Mouse (Mus musculus): ENCODE data around the gene Trim8. TPM values are rescaled to one million over a fixed set of nuclear protein-coding genes. Genes with fewer than 3 reads are reported as not detected.

Trim8 gene
- polyA plus RNA-seq, 1 experiment, result 14.2 TPM

GRCm38 (mm10) chr19:46477432-46477845, 24.1 kb upstream of the Trim8 start:
- no peak overlapping the region for H3K4me3 ChIP-seq (ENCODE audit: low read depth, low read length)
- peaks cover 17% of the 10 kb centered on the region for H3K4me1 ChIP-seq (ENCODE audit: control insufficient read depth, insufficient read depth, low read length)
- no peaks in the 10 kb centered on the region for H3K36me3 ChIP-seq (ENCODE audit: control insufficient read depth, insufficient read depth, low read length, poor library complexity, severe bottlenecking)
- H3K27me3 ChIP-seq (ENCODE audit: control insufficient read depth, insufficient read depth, low read length, poor library complexity, severe bottlenecking), result no peaks in the 10 kb centered on the region
- H3K9me3 ChIP-seq (replicated peaks; ENCODE audit: control insufficient read depth, insufficient read depth, low read length, poor library complexity, severe bottlenecking), result no peaks in the 10 kb centered on the region
- TF ChIP-seq POLR2A (IDR thresholded peaks at IDR 0.05; ENCODE audit: insufficient read depth, low read length) (no peak), CTCF (IDR thresholded peaks at IDR 0.05; ENCODE audit: low read depth, low read length) (no peak), EP300 (IDR thresholded peaks at IDR 0.05; ENCODE audit: insufficient read depth, low read depth, low read length) (0 out of 2 replicates have a peak, but pooled peaks have one; percentile 45)
- H3K27ac ChIP-seq (ENCODE audit: insufficient read depth, low read length), result peak overlapping the region; percentile 62
- H3K9ac ChIP-seq (ENCODE audit: low read depth, poor library complexity, severe bottlenecking), result peak overlapping the region; percentile 3; the same call in 1 of the 2 replicates

GRCm38 (mm10) chr19:46478242-46478641, 23.3 kb upstream of the Trim8 start:
- Histone ChIP-seq H3K4me1 (ENCODE audit: control insufficient read depth, insufficient read depth, low read length) (peaks cover 17% of the 10 kb centered on the region), H3K9ac (ENCODE audit: low read depth, poor library complexity, severe bottlenecking) (0 out of 2 replicates have a peak overlapping the region, but pooled peaks have one; percentile 3), H3K27me3 (ENCODE audit: control insufficient read depth, insufficient read depth, low read length, poor library complexity, severe bottlenecking) (no peaks in the 10 kb centered on the region), H3K27ac (ENCODE audit: insufficient read depth, low read length) (peak overlapping the region; percentile 62), H3K36me3 (ENCODE audit: control insufficient read depth, insufficient read depth, low read length, poor library complexity, severe bottlenecking) (no peaks in the 10 kb centered on the region), H3K9me3 (replicated peaks; ENCODE audit: control insufficient read depth, insufficient read depth, low read length, poor library complexity, severe bottlenecking) (no peaks in the 10 kb centered on the region), H3K4me3 (ENCODE audit: low read depth, low read length) (no peak overlapping the region)
- TF ChIP-seq CTCF (IDR thresholded peaks at IDR 0.05; ENCODE audit: low read depth, low read length) (no peak), EP300 (IDR thresholded peaks at IDR 0.05; ENCODE audit: insufficient read depth, low read depth, low read length) (no peak), POLR2A (IDR thresholded peaks at IDR 0.05; ENCODE audit: insufficient read depth, low read length) (no peak)

GRCm38 (mm10) chr19:46478826-46479225, 22.7 kb upstream of the Trim8 start:
- peaks cover 17% of the 10 kb centered on the region for H3K4me1 ChIP-seq (ENCODE audit: control insufficient read depth, insufficient read depth, low read length)
- no peak overlapping the region for H3K4me3 ChIP-seq (ENCODE audit: low read depth, low read length)
- no peak for TF ChIP-seq EP300 (IDR thresholded peaks at IDR 0.05; ENCODE audit: insufficient read depth, low read depth, low read length)
- no peak for TF ChIP-seq POLR2A (IDR thresholded peaks at IDR 0.05; ENCODE audit: insufficient read depth, low read length)
- no peak for TF ChIP-seq CTCF (IDR thresholded peaks at IDR 0.05; ENCODE audit: low read depth, low read length)
- peak overlapping the region; percentile 62 for H3K27ac ChIP-seq (ENCODE audit: insufficient read depth, low read length)
- H3K9me3 ChIP-seq (replicated peaks; ENCODE audit: control insufficient read depth, insufficient read depth, low read length, poor library complexity, severe bottlenecking), result no peaks in the 10 kb centered on the region
- no peaks in the 10 kb centered on the region for H3K36me3 ChIP-seq (ENCODE audit: control insufficient read depth, insufficient read depth, low read length, poor library complexity, severe bottlenecking)
- H3K27me3 ChIP-seq (ENCODE audit: control insufficient read depth, insufficient read depth, low read length, poor library complexity, severe bottlenecking), result no peaks in the 10 kb centered on the region
- no peak overlapping the region for H3K9ac ChIP-seq (ENCODE audit: low read depth, poor library complexity, severe bottlenecking)

- H3K9ac ChIP-seq (ENCODE audit: low read depth, poor library complexity, severe bottlenecking), result peak overlapping the region; percentile 17
- TF ChIP-seq CTCF (IDR thresholded peaks at IDR 0.05; ENCODE audit: low read depth, low read length), result no peak
- H3K36me3 ChIP-seq (ENCODE audit: control insufficient read depth, insufficient read depth, low read length, poor library complexity, severe bottlenecking), result no peaks in the 10 kb centered on the region
- no peaks in the 10 kb centered on the region for H3K27me3 ChIP-seq (ENCODE audit: control insufficient read depth, insufficient read depth, low read length, poor library complexity, severe bottlenecking)
- H3K4me1 ChIP-seq (ENCODE audit: control insufficient read depth, insufficient read depth, low read length), result peaks cover 17% of the 10 kb centered on the region
- H3K4me3 ChIP-seq (ENCODE audit: low read depth, low read length), result no peak overlapping the region
- peak overlapping the region; percentile 62 for H3K27ac ChIP-seq (ENCODE audit: insufficient read depth, low read length)
- H3K9me3 ChIP-seq (replicated peaks; ENCODE audit: control insufficient read depth, insufficient read depth, low read length, poor library complexity, severe bottlenecking), result no peaks in the 10 kb centered on the region
Measured at GRCm38 (mm10) chr19:46479306-46480075, 22.0 kb upstream of the Trim8 start.

- no peak overlapping the region for H3K27ac ChIP-seq (ENCODE audit: insufficient read depth, low read length)
- no peak overlapping the region for H3K9ac ChIP-seq (ENCODE audit: low read depth, poor library complexity, severe bottlenecking)
- TF ChIP-seq EP300 (IDR thresholded peaks at IDR 0.05; ENCODE audit: insufficient read depth, low read depth, low read length) (no peak), POLR2A (IDR thresholded peaks at IDR 0.05; ENCODE audit: insufficient read depth, low read length) (no peak), CTCF (IDR thresholded peaks at IDR 0.05; ENCODE audit: low read depth, low read length) (no peak)
- H3K4me1 ChIP-seq (ENCODE audit: control insufficient read depth, insufficient read depth, low read length), result peaks cover 18% of the 10 kb centered on the region
- H3K9me3 ChIP-seq (replicated peaks; ENCODE audit: control insufficient read depth, insufficient read depth, low read length, poor library complexity, severe bottlenecking), result no peaks in the 10 kb centered on the region
- no peaks in the 10 kb centered on the region for H3K27me3 ChIP-seq (ENCODE audit: control insufficient read depth, insufficient read depth, low read length, poor library complexity, severe bottlenecking)
- no peaks in the 10 kb centered on the region for H3K36me3 ChIP-seq (ENCODE audit: control insufficient read depth, insufficient read depth, low read length, poor library complexity, severe bottlenecking)
- H3K4me3 ChIP-seq (ENCODE audit: low read depth, low read length), result no peak overlapping the region
Measured at GRCm38 (mm10) chr19:46480624-46481345, 20.7 kb upstream of the Trim8 start.

- H3K4me1 ChIP-seq (ENCODE audit: control insufficient read depth, insufficient read depth, low read length), result peaks cover 22% of the 10 kb centered on the region
- no peak for TF ChIP-seq EP300 (IDR thresholded peaks at IDR 0.05; ENCODE audit: insufficient read depth, low read depth, low read length)
- no peak for TF ChIP-seq POLR2A (IDR thresholded peaks at IDR 0.05; ENCODE audit: insufficient read depth, low read length)
- no peak for TF ChIP-seq CTCF (IDR thresholded peaks at IDR 0.05; ENCODE audit: low read depth, low read length)
- H3K9ac ChIP-seq (ENCODE audit: low read depth, poor library complexity, severe bottlenecking), result no peak overlapping the region
- no peaks in the 10 kb centered on the region for H3K36me3 ChIP-seq (ENCODE audit: control insufficient read depth, insufficient read depth, low read length, poor library complexity, severe bottlenecking)
- no peaks in the 10 kb centered on the region for H3K27me3 ChIP-seq (ENCODE audit: control insufficient read depth, insufficient read depth, low read length, poor library complexity, severe bottlenecking)
- H3K4me3 ChIP-seq (ENCODE audit: low read depth, low read length), result no peak overlapping the region
- no peaks in the 10 kb centered on the region for H3K9me3 ChIP-seq (replicated peaks; ENCODE audit: control insufficient read depth, insufficient read depth, low read length, poor library complexity, severe bottlenecking)
- H3K27ac ChIP-seq (ENCODE audit: insufficient read depth, low read length), result no peak overlapping the region
Measured at GRCm38 (mm10) chr19:46481352-46481751, 20.1 kb upstream of the Trim8 start.
